Mouse (Mus musculus) midbrain, embryonic 12.5 days (tissue): ENCODE measurements around the gene Fry. TPM values are rescaled to one million over a fixed set of nuclear protein-coding genes. Genes with fewer than 3 reads are reported as not detected.

Experiments
- ATAC-seq: fragments of 200-750 bp; cut with Nextera tagmentation; 2 replicates; pipeline ENCODE4 v1.8.0; 2017; ENCODE audit warnings: low read depth, moderate TSS enrichment, moderate library complexity; ENCODE audit not compliant: low FRiP score
- H3K27ac ChIP-seq: fragments of 300-500 bp; sonication (generic); replicated peaks from 2 replicates; pipeline ENCODE4 v1.5.1; 2016; ENCODE audit warnings: mild to moderate bottlenecking
- H3K27me3 ChIP-seq: fragments of 300-500 bp; sonication (generic); 2 replicates; pipeline ENCODE4 v1.6.1; 2016; ENCODE audit warnings: mild to moderate bottlenecking
- H3K36me3 ChIP-seq: fragments of 300-500 bp; sonication (generic); 2 replicates; pipeline ENCODE4 v1.6.1; 2016
- H3K4me1 ChIP-seq: fragments of 300-500 bp; sonication (generic); 2 replicates; pipeline ENCODE4 v1.6.1; 2016
- H3K4me2 ChIP-seq: fragments of 300-500 bp; sonication (generic); replicated peaks from 2 replicates; pipeline ENCODE4 v1.6.1; 2016; ENCODE audit warnings: mild to moderate bottlenecking, moderate library complexity
- H3K4me3 ChIP-seq: fragments of 300-500 bp; sonication (generic); 2 replicates; pipeline ENCODE4 v1.5.1; 2016; ENCODE audit warnings: mild to moderate bottlenecking
- H3K9ac ChIP-seq: fragments of 300-500 bp; sonication (generic); replicated peaks from 2 replicates; pipeline ENCODE4 v1.6.1; 2016; ENCODE audit warnings: mild to moderate bottlenecking, moderate library complexity
- H3K9me3 ChIP-seq: fragments of 300-500 bp; sonication (generic); 2 replicates; pipeline ENCODE4 v1.6.1; 2016; ENCODE audit warnings: mild to moderate bottlenecking
- WGBS: fragments of 180-500 bp; shearing (Covaris S2); methylation state at CpG from one replicate; pipeline ENCODE4 v1.1.7; 2016; 5-methylcytosine and 5-hydroxymethylcytosine counted together
- polyA plus RNA-seq: library from polyadenylated mRNA; unstranded; fragments of >200 nt; fragmentation: Nextera tagmentation; extraction: Ambion mirVana; gene quantifications from 2 replicates; pipeline ENCODE4 v1.2.1, GENCODE M21; 2016

The Fry gene
- 18.2 and 19.3 TPM in 2 replicates for polyA plus RNA-seq

GRCm38 (mm10) chr5:150118455-150119241 is at the start of gene Fry:
TSS of gene Fry (plus strand) at chr5:150118645.
- peaks cover 6% of the 10 kb centered on the region; the same call in 1 of the 2 replicates for H3K27me3 ChIP-seq
- peaks cover 8% of the 10 kb centered on the region; the same call in 1 of the 2 replicates for H3K4me1 ChIP-seq
- no peak within 1 kb of the TSS; the same call in 1 of the 2 replicates for H3K27ac ChIP-seq
- under 1% methylated on average over 58 of the region's 68 CpGs for WGBS
- no peaks in the 10 kb centered on the region for H3K36me3 ChIP-seq
- ATAC-seq: peak; percentile 99
- peak within 1 kb of the TSS; percentile 69 for H3K9ac ChIP-seq
- peak within 1 kb of the TSS; percentile 74 for H3K4me3 ChIP-seq
- H3K4me2 ChIP-seq: peak within 1 kb of the TSS; percentile 63
- 0 out of 2 replicates have a peak, but pooled peaks cover 3% of the 10 kb centered on the region for H3K9me3 ChIP-seq

DNA sequence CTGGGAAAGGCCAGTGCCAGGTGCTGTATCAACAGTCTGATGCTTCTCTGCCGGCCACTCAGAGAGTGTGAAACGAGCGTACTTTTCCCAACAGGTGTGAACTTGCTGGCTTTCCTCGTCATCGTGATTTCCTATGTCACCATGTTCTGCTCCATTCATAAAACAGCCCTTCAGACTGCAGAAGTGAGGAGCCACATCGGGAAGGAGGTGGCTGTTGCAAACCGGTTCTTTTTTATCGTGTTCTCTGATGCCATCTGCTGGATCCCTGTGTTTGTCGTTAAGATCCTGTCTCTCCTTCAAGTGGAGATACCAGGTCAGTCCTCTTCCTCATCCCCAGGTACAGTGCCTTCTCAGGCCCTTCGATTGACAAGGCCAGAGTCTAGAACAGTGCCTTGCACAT is 48.4 kb upstream of the Fry start:
- Histone ChIP-seq H3K27me3 (no peaks in the 10 kb centered on the region), H3K4me1 (no peaks in the 10 kb centered on the region), H3K36me3 (no peaks in the 10 kb centered on the region), H3K9me3 (no peaks in the 10 kb centered on the region), H3K9ac (no peak overlapping the region), H3K4me3 (no peak overlapping the region), H3K4me2 (no peak overlapping the region), H3K27ac (no peak overlapping the region)
- 0 out of 2 replicates have a peak, but pooled peaks have one; percentile 19 for ATAC-seq
- WGBS: 22% methylated on average over 10 of the region's 10 CpGs

- Histone ChIP-seq H3K9me3 (no peaks in the 10 kb centered on the region), H3K36me3 (no peaks in the 10 kb centered on the region), H3K27me3 (no peaks in the 10 kb centered on the region), H3K4me1 (no peaks in the 10 kb centered on the region), H3K27ac (no peak overlapping the region), H3K4me3 (no peak overlapping the region), H3K9ac (no peak overlapping the region), H3K4me2 (no peak overlapping the region)
- no peak for ATAC-seq
Measured at GRCm38 (mm10) chr5:150071738-150072137, 46.7 kb upstream of the Fry start.

- Histone ChIP-seq H3K9me3 (no peaks in the 10 kb centered on the region), H3K9ac (no peak overlapping the region), H3K36me3 (no peaks in the 10 kb centered on the region), H3K27ac (peak overlapping the region; percentile 39; the same call in 1 of the 2 replicates), H3K4me2 (peak overlapping the region; percentile 43), H3K27me3 (no peaks in the 10 kb centered on the region), H3K4me3 (peak overlapping the region; percentile 10; the same call in 1 of the 2 replicates), H3K4me1 (peaks cover 15% of the 10 kb centered on the region)
- peak; percentile 95 for ATAC-seq
- 13% methylated on average over 12 of the region's 12 CpGs for WGBS
Measured at GRCm38 (mm10) chr5:150079866-150080797, 38.3 kb upstream of the Fry start.

GRCm38 (mm10) chr5:150082696-150083095 is 35.7 kb upstream of the Fry start:
- no peaks in the 10 kb centered on the region for H3K27me3 ChIP-seq
- no peak overlapping the region for H3K4me2 ChIP-seq
- no peak overlapping the region for H3K9ac ChIP-seq
- H3K9me3 ChIP-seq: no peaks in the 10 kb centered on the region
- H3K36me3 ChIP-seq: no peaks in the 10 kb centered on the region
- H3K4me1 ChIP-seq: peaks cover 15% of the 10 kb centered on the region
- WGBS: 84% methylated on average over 14 of the region's 14 CpGs
- no peak overlapping the region for H3K4me3 ChIP-seq
- H3K27ac ChIP-seq: no peak overlapping the region
- no peak for ATAC-seq

GRCm38 (mm10) chr5:150083190-150083589 is 35.3 kb upstream of the Fry start:
- no peak overlapping the region for H3K4me3 ChIP-seq
- ATAC-seq: no peak
- H3K9ac ChIP-seq: no peak overlapping the region
- peaks cover 15% of the 10 kb centered on the region for H3K4me1 ChIP-seq
- no peak overlapping the region for H3K27ac ChIP-seq
- no peak overlapping the region for H3K4me2 ChIP-seq
- 69% methylated on average over 5 of the region's 5 CpGs for WGBS
- H3K9me3 ChIP-seq: no peaks in the 10 kb centered on the region
- no peaks in the 10 kb centered on the region for H3K36me3 ChIP-seq
- H3K27me3 ChIP-seq: no peaks in the 10 kb centered on the region

- Histone ChIP-seq H3K4me3 (no peak overlapping the region), H3K27ac (no peak overlapping the region), H3K9me3 (no peaks in the 10 kb centered on the region), H3K27me3 (no peaks in the 10 kb centered on the region), H3K4me2 (no peak overlapping the region), H3K36me3 (no peaks in the 10 kb centered on the region), H3K9ac (no peak overlapping the region), H3K4me1 (no peaks in the 10 kb centered on the region)
- ATAC-seq: peak; percentile 72
- WGBS: 13% methylated on average over 6 of the region's 6 CpGs
Measured at GRCm38 (mm10) chr5:150097620-150098019, 20.8 kb upstream of the Fry start.

- H3K27me3 ChIP-seq: no peaks in the 10 kb centered on the region
- no peak overlapping the region for H3K27ac ChIP-seq
- WGBS: 94% methylated on average over 12 of the region's 12 CpGs
- no peak overlapping the region for H3K4me2 ChIP-seq
- ATAC-seq: no peak
- no peak overlapping the region for H3K4me3 ChIP-seq
- H3K9ac ChIP-seq: no peak overlapping the region
- H3K36me3 ChIP-seq: no peaks in the 10 kb centered on the region
- H3K9me3 ChIP-seq: no peaks in the 10 kb centered on the region
- no peaks in the 10 kb centered on the region for H3K4me1 ChIP-seq
Measured at GRCm38 (mm10) chr5:150098754-150099153, 19.7 kb upstream of the Fry start.

DNA sequence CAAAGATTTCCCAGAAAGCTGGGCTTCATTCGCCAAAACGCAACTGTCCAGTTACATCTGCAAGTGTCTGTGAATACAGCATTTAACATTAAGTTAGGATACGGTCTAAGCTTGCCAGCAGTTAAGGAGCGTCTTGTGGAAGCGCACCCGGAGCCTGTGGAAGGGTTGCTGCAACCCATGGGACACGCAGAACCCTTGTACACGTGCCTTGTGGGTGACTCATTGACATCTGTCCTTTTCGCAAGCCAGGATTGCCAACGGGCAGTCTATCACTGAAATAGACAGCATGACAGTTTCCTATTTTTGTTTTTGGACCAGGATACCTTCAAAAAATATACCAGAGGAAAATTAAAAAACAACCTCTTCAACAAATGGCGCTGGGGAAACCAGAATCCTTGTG is 16.7 kb upstream of the Fry start:
- no peaks in the 10 kb centered on the region for H3K27me3 ChIP-seq
- H3K9ac ChIP-seq: no peak overlapping the region
- H3K27ac ChIP-seq: no peak overlapping the region
- H3K9me3 ChIP-seq: no peaks in the 10 kb centered on the region
- H3K4me1 ChIP-seq: no peaks in the 10 kb centered on the region
- 92% methylated on average over 11 of the region's 11 CpGs for WGBS
- no peak for ATAC-seq
- H3K4me2 ChIP-seq: no peak overlapping the region
- H3K4me3 ChIP-seq: no peak overlapping the region
- no peaks in the 10 kb centered on the region for H3K36me3 ChIP-seq

DNA sequence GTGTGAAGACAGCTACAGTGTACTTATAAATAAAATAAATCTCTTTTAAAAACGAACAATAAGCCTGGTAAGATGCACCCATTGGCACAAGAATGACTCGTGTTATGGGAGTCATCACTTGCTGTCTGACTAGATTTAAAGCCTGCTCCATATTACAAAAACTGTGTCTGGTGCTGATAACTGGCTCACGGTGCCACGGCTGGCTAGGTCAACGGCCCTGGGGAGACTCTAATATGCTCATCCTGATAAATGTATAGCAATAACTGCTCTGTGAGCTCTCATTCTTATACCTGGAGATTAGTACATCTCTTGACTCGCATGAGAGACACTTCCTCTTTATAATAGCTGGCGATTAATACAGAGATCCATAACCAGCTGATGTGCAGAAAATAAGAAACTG is 12.1 kb upstream of the Fry start:
- Histone ChIP-seq H3K4me2 (no peak overlapping the region), H3K4me3 (no peak overlapping the region), H3K4me1 (no peaks in the 10 kb centered on the region), H3K36me3 (no peaks in the 10 kb centered on the region), H3K9me3 (no peaks in the 10 kb centered on the region), H3K27me3 (no peaks in the 10 kb centered on the region), H3K9ac (no peak overlapping the region), H3K27ac (no peak overlapping the region)
- 88% methylated on average over 7 of the region's 7 CpGs for WGBS
- no peak for ATAC-seq

DNA sequence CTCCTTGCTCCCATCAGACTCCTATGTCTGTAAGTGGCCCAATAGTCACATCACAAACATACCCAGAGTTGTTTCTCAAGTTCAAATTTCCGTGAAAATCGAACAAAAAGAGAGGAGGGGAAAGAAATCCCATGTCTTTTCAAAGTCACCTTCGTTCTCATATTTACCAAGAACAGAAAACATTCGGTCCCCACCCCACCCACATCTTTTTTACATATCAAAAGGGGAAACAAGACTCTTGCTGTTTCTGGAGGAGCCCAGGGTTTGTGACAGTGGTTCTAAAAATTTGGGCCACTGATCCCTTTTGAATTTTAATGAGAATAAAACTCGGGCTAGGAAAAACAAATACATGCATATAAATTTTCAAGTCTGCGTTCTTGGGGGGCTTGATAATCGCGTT is 7.2 kb upstream of the Fry start:
- Histone ChIP-seq H3K4me3 (no peak overlapping the region), H3K9ac (no peak overlapping the region), H3K4me1 (peaks cover 6% of the 10 kb centered on the region; the same call in 1 of the 2 replicates), H3K4me2 (no peak overlapping the region), H3K27ac (no peak overlapping the region), H3K27me3 (no peaks in the 10 kb centered on the region), H3K9me3 (no peaks in the 10 kb centered on the region), H3K36me3 (no peaks in the 10 kb centered on the region)
- ATAC-seq: no peak
- 54% methylated on average over 8 of the region's 8 CpGs for whole genome bisulfite sequencing

DNA sequence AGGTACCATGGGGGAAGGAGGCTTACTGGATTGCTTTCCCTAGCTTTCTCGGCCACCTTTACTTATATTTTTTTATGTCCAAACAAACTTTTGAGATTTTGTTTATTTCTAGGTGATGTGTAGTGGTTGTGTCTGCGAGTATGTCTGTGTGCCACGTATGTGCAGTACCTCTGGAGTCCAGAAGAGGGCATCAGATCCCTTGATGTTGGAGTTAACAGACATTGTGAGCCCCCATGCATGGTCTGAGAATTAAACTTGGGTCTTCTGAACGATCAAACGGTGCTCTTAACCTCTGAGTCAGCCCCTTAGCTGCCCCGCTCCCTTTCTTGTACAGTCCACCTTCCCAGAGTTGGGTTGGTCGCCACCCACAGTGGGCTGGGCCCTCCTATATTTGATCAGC is 4.4 kb upstream of the Fry start:
- Histone ChIP-seq H3K4me1 (peaks cover 6% of the 10 kb centered on the region; the same call in 1 of the 2 replicates), H3K4me2 (no peak overlapping the region), H3K27ac (no peak overlapping the region), H3K27me3 (0 out of 2 replicates have a peak, but pooled peaks cover under 1% of the 10 kb centered on the region), H3K4me3 (no peak overlapping the region), H3K36me3 (no peaks in the 10 kb centered on the region), H3K9ac (no peak overlapping the region), H3K9me3 (0 out of 2 replicates have a peak, but pooled peaks cover 3% of the 10 kb centered on the region)
- no peak for ATAC-seq
- 79% methylated on average over 7 of the region's 7 CpGs for WGBS
